Comparison of ENCODE assay signal across 10 mouse cellular contexts in genomic region chr4:42114517-42114916, GRCm38 (mm10). TPM values are rescaled to one million over a fixed set of nuclear protein-coding genes. Genes with fewer than 3 reads are reported as not detected.
"Had no signal": no experiment of that assay in that cellular context is flagged by ENCODE, and none has a peak within 500 bp of the region (broad histone marks: within the 10 kb centered on the region; RNA-seq: fewer than 3 reads in every experiment).

Gene Gm13304, plus strand, starts transcription at chr4:42114817.

RNA-seq across cellular contexts. Expression of gene Gm13304, which starts in this region (rescaled TPM):
- total RNA-seq: monocyte, adult 5-6 weeks; neutrophil, adult 5-6 weeks had no signal
- polyA plus RNA-seq: liver, embryonic 13.5 days; liver, postnatal 0 days; lung, embryonic 15.5 days; macrophage; midbrain, embryonic 11.5 days; midbrain, embryonic 15.5 days; neural tube, embryonic 12.5 days; stomach, postnatal 0 days had no signal
